Mouse (Mus musculus) adrenal gland, postnatal 4 days (tissue): ENCODE data around the gene Synm. TPM values are rescaled to one million over a fixed set of nuclear protein-coding genes. Genes with fewer than 3 reads are reported as not detected.

Experiments used
- DNase-seq, 2 experiments: peaks; one replicate each; pipeline ENCODE4 v3.0.0; 2021 to 2022; ENCODE audit warnings: low spot score in 2 of 2, mixed read lengths in 2 of 2
- microRNA-seq: library from miRNA; unstranded; fragments of <30 nt; microRNA quantifications from one replicate; pipeline ENCODE4 v1.2.0, GENCODE M21; 2021
- total RNA-seq, 2 experiments: library from RNA; stranded (reverse); gene quantifications; 2 replicates each; pipeline ENCODE4 v1.2.3; 2021

Synm gene
- total RNA-seq, 2 experiments from 2014 or later = 4.5 to 5.1 TPM

DNA sequence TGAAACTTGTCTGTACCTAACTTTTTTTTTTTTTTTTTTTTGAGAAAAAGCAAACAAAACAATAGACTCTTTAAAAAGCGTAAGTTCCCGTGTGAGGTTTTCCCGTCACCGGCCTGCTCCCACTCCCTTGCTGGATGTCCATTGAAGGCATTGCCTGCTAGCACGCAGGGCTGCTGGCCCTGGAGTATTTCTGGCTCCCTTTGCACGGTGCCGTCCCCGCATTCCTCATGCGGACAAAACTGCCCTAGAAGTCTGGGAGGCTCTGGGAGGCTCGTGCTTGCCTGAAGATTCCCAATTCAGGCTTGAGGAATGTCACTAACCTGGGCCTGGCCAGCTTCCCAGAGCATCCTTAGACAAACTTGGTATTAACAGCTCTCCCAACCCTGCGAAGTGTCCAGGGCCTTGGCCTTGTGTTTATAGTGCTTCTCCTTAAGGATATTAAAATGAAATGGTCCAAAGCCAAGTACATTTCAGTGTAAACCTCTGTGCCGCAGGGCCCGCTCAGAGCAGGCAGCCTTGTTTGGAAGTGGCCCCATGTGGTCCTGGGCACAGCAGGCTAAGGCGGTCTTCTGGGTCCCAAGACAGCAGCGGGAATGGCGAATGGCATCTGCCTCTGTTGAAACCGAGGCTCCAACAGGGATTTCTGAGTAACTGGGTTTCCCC lies 58.2 kb downstream of the Synm start:
- no peak for DNase-seq

GRCm38 (mm10) chr7:67700846-67701245 lies 58.7 kb downstream of the Synm start:
- no peak for DNase-seq

- no peak for DNase-seq
Measured at GRCm38 (mm10) chr7:67699301-67699700, 60.2 kb downstream of the Synm start.

- DNase-seq = no peak
Measured at GRCm38 (mm10) chr7:67697892-67698630, 61.5 kb downstream of the Synm start.

DNA sequence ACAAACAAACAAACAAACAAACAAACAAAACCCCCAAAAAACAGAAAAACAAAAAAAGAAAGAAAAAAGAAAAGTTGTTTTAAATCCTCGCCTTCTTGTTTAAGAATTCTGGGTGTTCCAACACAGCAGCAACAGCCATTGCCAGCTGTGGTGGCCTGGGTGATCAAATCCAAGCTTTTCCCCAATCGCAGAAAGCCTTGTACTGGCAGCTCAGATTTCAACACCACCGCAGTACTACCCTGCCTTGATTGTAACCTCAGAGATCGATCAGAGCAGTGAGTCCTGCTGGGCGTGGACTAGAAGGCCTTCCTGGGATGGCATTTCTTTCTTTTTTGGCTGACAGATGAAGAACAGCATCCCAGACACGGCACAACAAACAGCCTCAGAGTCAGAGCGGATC lies 63.6 kb downstream of the Synm start:
- DNase-seq = no peak

DNA sequence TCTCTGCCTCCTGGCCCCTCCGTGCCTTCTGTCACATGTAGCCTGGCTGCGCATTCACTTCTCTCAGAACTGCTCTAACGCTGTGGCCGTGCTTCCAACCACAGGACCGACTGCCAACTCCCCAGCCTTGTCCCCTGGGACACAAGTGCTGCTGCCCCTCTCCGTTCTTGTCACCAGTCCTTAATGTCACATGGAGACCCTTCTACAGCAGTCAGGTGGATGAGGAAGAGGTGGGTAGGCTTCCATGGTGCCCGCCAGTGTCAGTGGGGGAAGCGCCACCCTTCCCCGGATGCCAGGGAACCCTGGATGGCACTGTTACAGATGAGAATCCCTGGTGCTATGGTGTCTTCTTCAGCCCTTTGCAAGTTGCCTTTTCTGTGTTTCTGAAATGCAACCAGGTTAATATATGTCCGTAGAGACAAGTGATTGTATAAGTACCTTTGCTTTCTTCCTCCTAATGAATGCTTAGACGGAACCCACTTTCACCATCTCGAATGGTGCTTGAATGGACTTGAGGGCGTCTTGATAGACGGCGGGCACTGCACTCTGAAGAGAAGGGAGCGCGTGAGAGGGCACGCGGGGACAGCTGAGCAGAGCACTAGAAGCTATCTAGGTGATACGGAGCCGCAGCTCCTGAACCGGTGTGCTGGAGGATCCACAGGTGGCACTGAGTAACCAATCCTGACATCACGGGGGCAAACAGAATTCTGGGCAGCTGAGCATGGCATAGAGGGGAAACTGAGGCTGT lies 66.6 kb downstream of the Synm start:
- no peak for DNase-seq

GRCm38 (mm10) chr7:67692141-67692540 lies 67.4 kb downstream of the Synm start:
- no peak for DNase-seq

DNA sequence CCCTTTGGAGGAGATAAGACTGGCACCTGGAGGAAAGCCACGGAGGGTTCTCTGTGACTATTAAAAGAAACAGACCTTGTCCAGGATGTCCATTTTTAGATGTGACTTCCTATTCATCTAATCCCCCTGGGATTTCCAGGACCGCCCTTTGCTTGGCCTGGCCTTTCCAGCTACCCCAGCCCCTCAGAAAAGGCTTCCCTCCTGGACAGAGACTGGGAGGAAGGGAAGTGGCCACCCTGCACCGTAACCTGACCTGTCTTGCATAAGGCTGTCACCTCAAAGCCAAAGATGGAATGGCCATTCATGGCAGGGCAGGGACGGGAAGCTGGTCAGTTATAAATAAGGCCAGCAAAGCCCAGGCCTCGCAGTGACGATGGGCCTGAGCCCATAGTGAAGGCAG lies 68.5 kb downstream of the Synm start:
- no peak for DNase-seq

DNA sequence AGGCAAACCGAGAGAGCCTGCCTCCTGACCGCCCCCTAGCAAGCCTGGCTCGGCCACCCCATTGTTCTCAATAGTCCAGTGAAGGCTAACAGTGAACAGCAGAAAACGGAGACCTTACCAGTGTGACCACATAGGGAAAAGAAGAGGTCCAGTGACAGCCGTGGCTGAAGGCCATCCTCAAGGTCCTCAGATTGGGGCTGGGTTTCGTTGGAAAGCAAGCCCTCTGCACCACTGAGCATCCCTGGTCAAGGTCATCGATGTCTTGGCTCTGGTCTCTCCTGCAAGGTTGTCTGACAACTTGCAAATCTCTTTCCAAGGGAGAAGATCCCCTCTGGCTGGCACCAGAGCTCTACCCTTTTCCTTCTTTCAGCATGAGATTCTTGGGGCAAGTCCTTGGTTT lies 69.7 kb downstream of the Synm start:
- no peak for DNase-seq

GRCm38 (mm10) chr7:67688281-67688680 lies 71.3 kb downstream of the Synm start:
- no peak for DNase-seq

- no peak for DNase-seq
Measured at GRCm38 (mm10) chr7:67686545-67686944, 73.0 kb downstream of the Synm start.

- DNase-seq = no peak
Measured at GRCm38 (mm10) chr7:67683006-67683405, 76.5 kb downstream of the Synm start.

DNA sequence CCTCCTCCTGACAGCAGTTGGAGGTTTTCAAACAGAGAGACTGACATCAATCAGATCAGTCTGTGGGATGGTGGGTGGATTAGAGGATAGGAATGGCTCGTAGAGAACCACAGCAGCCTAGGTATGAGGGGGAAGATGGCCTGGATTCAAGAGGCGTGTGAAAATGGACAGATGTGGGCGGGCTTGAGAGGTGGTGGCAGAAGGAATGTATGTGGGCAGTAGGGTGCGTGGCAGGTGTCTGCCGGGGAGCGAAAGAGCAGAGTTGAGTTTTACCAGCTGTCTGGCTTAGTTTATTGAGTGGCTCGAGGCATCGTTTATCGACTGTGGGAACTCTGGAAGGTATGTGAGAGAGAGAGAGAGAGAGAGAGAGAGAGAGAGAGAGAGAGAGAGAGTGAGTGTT lies 78.5 kb downstream of the Synm start:
- DNase-seq = no peak

Small RNA genes within 50 kb of the gene (microRNA-seq; reads per million reads assigned to microRNA genes)
- gene Gm23844 = not detected

Other genes with a start within 250 kb of the Synm start
- gene Lrrc28, start 114.5 kb downstream of the Synm start, total RNA-seq = 10 to 100 TPM; 17.1 to 18.8 TPM
- 10 to 100 TPM; 46.1 to 46.6 TPM for gene Ttc23, start 112.3 kb downstream of the Synm start, total RNA-seq
- 10 to 100 TPM; 71.9 to 75.8 TPM for gene Igf1r, start 193.1 kb upstream of the Synm start, total RNA-seq